Mouse (Mus musculus): ENCODE results near the gene Olfr453. TPM values are rescaled to one million over a fixed set of nuclear protein-coding genes. Genes with fewer than 3 reads are reported as not detected.

Gene Olfr453
- not detected for total RNA-seq (2021)

GRCm38 (mm10) chr6:42739071-42739470 lies at the start of gene Olfr453:
Gene Olfr453, plus strand, starts transcription at chr6:42739371.
- DNase-seq: no peak
- intact Hi-C loops (cut with DNase I): no loop called here

GRCm38 (mm10) chr6:42689761-42690160 lies 49.4 kb upstream of the Olfr453 start:
- no peak for DNase-seq
- intact Hi-C loops (cut with DNase I): no loop called here

DNA sequence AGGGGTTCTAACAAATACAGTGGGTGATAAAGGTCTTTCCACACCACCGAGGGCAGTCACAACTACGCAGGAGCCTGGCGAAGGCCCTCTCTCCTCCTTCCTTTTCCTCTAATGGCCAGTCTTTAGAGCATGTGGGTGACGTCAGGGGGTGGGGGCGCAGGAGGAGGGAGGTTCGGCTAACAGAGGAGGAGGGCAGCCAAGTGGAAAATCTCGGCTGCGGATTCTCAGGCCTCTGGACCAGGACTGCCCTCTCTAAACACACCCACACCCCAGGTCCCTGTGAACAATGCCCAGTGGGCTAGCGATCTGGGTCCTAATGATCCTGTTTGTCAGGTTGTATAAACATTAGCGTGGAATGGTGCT lies 47.0 kb upstream of the Olfr453 start:
- intact Hi-C loops (cut with DNase I): no loop called here
- DNase-seq: peak; percentile 92

DNA sequence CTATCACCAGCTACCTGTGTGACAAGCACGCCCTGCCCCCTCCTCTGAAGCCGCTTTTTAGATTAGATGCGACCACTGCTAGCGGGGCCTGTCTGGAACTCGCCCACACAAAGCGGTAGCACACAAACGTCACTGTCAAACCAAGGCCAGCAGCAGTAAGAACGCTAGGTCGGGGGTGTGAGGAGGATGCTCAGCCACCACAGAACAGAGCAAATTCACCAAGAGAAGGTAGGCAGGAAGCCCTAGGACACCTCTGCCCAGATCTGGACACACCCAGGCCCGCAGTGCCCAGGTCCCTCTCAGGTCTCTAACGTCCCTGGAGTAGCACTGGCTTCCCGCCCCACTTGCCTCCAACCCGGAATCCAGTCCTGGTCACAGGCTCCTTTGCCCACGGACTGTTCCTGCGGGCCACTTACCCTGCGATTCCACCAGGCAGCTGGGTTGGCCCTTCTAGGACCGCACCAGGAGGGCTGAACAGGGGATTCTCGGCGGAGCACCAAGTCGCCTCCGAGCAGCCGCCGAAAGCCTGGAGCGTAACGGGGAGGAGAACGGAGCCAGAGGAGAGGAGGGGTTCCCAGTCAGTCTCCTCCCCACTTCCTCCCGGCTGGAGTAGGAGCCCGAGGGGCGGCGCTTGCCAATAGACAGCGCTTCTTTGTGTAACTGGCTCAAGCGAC lies 46.5 kb upstream of the Olfr453 start:
- DNase-seq: peak; percentile 92
- intact Hi-C loops (cut with DNase I): no loop called here

- peak; percentile 91 for DNase-seq
- intact Hi-C loops (cut with DNase I): no loop called here
These were observed 29.6 kb upstream of the Olfr453 start, which contains the start of gene Tcaf1 for GRCm38 (mm10) chr6:42709291-42710211. Gene Tcaf1, minus strand, starts transcription at chr6:42710088.

DNA sequence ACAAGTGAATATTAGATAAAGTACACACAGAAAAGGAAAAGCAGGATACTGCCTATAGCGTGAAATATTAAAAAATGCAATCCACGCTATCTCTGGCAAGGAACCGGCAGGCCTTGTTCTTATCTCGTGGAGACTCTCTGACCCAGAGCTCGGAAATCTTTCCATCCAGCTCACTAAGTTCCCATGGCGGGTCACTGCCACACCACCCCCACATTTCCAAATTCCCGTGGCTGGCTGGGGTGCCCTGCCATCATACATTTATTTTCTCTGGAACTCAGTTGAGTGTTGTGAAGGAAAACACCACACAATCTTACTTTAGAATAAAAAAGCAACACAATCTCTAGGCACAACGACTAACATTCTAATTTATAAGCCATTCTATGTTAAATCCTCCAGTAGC lies 24.5 kb upstream of the Olfr453 start:
- DNase-seq: no peak
- intact Hi-C loops (cut with DNase I): no loop called here

DNA sequence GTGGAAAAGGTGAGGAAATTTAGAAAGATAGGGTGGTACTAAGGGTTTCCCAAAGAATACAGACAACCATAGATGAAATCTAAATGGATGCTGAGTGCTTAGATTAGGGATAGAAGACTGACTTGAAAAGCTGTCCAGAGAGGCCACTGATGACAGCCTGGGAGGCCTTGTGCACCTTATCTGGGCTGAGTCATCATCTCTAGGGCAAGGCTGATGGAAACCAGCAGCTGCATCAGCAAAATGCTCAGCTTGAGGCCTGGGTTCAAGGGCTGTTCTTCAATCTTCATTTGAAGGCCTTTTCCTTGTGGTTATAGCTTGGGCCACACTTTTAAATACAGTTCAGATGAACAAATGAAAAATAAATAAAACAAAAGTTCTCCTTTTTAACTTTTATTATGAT lies 21.2 kb upstream of the Olfr453 start:
- intact Hi-C loops (cut with DNase I): no loop called here
- DNase-seq: no peak

GRCm38 (mm10) chr6:42742303-42742702 lies 3.1 kb downstream of the Olfr453 start:
- intact Hi-C loops (cut with DNase I): no loop called here
- no peak for DNase-seq

DNA sequence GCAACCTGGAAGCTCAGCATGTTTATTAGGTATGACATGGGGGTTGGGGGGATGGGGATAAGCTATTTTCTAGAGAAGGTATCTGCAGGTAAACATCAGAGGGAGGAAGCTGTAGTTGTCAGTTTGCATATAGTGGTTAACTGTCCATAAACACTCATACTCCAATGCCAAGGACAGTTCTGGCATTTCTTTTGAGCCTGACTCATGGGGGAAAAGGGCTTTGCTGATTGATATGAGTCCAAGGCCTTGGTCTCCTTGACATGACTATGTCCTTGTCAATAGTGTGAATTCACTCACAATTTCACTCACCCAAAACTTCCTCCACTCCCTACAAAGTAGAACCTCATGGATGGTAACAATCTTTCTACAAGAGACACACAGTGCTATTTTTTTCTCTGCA lies 8.7 kb downstream of the Olfr453 start:
- intact Hi-C loops (cut with DNase I): no loop called here
- no peak for DNase-seq

GRCm38 (mm10) chr6:42756104-42756503 lies 16.9 kb downstream of the Olfr453 start, which contains the start of gene Olfr38:
Gene Olfr38, plus strand, starts transcription at chr6:42756404.
- intact Hi-C loops (cut with DNase I): no loop called here

DNA sequence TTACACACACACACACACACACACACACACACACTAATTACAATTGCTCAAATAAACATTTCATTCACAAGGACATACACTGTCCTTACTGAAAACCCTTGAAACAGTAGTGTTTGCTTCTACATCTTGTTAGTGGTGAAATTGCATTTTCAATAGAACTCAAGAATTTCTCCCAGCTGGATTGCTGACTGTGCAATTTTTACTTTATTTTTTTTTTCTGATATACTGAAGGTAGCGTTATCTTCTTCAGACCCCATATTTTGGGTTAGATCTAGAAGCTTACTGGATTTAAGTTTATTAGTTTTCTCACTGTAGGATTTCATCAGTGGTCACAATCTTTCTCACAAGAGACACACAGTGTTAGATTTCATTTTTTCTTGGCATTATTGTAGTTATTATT lies 37.9 kb downstream of the Olfr453 start:
- DNase-seq: no peak
- intact Hi-C loops (cut with DNase I): no loop called here

More at GRCm38 (mm10) chr6:42756104-42756503, 16.9 kb downstream of the Olfr453 start, which contains the start of gene Olfr38:
- DNase-seq: no peak

DNA sequence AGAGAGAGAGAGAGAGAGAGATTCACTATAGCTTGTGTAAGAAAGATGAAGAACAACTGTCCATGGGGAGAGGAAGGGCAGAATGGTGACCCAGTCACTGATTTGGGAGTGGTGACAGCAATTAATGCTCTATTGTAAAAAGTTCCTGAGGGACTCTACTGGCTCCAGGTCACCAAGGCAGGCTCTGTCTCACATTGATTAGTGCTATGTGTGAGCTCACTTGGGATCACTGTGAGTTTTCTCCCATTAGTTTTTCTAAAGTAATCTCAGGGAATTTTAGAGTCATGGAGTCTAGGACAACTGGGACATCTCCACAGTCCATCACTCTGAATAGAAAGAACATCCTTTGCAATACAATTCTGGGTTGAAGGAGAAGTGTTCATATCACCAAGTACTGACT lies 45.6 kb downstream of the Olfr453 start, which contains the start of gene Olfr452:
TSS of gene Olfr452 (plus strand) at position 301 of the 400 bp plus-strand sequence.
- no peak for DNase-seq
- intact Hi-C loops (cut with DNase I): no loop called here

GRCm38 (mm10) chr6:42790247-42790948 lies 51.2 kb downstream of the Olfr453 start:
- intact Hi-C loops (cut with DNase I): no loop called here
- DNase-seq: no peak

GRCm38 (mm10) chr6:42790949-42791556 lies 51.9 kb downstream of the Olfr453 start:
- DNase-seq: no peak
- intact Hi-C loops (cut with DNase I): no loop called here

DNA sequence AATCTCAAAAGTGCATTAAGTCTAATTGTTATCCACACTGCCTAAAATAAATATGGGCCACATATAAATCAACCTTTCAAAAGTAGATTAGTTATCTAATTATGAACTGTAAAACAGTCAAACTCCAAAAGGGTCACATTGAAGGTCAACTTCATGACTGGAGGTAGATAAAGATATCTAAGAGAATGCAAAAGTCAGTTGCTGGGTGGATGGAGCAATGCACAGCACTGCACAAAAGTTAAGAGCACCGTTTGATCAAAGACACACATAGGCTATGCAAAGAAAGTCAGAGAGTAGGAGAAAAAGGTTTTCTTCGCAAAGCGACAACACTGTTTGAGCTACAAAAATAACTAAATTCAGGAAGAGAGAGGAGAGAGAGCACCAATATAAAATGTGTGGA lies 55.8 kb downstream of the Olfr453 start:
- DNase-seq: no peak

More for the DNA sequence above, 55.8 kb downstream of the Olfr453 start:
- intact Hi-C loops (cut with DNase I): no loop called here

Other genes with a start within 250 kb of the Olfr453 start
- gene Olfr455, start 191.8 kb upstream of the Olfr453 start, total RNA-seq (2021): not detected
- gene Tcaf3, start 141.7 kb upstream of the Olfr453 start, total RNA-seq (2021): not detected
- gene Tcaf2, start 94.1 kb upstream of the Olfr453 start, total RNA-seq (2021): 1 to 10 TPM; 2.2 to 2.4 TPM
- gene Tcaf1, start 29.3 kb upstream of the Olfr453 start, total RNA-seq (2021): 100 to 1,000 TPM; 270 to 290 TPM
- not detected for gene Olfr38, start 17.0 kb downstream of the Olfr453 start, total RNA-seq (2021)
- not detected for gene Olfr452, start 45.7 kb downstream of the Olfr453 start, total RNA-seq (2021)
- not detected for gene Olfr450, start 72.6 kb downstream of the Olfr453 start, total RNA-seq (2021)
- gene Olfr449, start 95.0 kb downstream of the Olfr453 start, total RNA-seq (2021): not detected
- not detected for gene Olfr448, start 151.1 kb downstream of the Olfr453 start, total RNA-seq (2021)
- gene Olfr447, start 169.5 kb downstream of the Olfr453 start, total RNA-seq (2021): not detected
- gene Olfr446, start 182.0 kb downstream of the Olfr453 start, total RNA-seq (2021): not detected
- gene Olfr444, start 209.7 kb downstream of the Olfr453 start, total RNA-seq (2021): not detected

All from left cerebral cortex, postnatal 4 days (tissue).